Mouse (Mus musculus): ENCODE data around the gene Olfr697. TPM values are rescaled to one million over a fixed set of nuclear protein-coding genes. Genes with fewer than 3 reads are reported as not detected.
"Not testable (repeated sequence)": the region's sequence is repeated elsewhere in the genome, so short reads cannot be mapped to it uniquely, and the experiment has no call there.

The Olfr697 gene
- total RNA-seq (2017), result not detected in 2 replicates

DNA sequence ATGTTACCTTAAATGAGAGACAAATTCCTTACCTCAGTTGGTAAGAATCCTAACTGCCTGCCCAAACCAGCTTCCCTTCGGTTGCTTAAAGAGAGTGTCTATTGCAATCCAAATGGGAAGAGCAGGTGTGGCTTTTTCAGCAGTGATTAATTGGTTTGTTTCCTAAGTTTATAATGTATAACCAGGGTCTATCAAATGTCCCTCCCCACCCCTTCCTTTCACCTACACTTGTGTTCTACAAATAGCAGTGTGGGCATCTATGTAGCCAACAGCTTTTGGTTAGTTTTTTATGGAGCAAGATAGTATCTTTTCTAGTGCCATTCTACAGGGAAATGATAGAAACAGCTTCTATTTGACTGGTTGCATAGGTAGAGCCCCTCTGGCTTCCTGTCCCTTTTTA, at the start of gene Olfr697:
Gene Olfr697 (minus strand): TSS at position 101 of the 400 bp plus-strand sequence.
- ATAC-seq (replicated peaks; ENCODE audit: low read depth, poor library complexity, severe bottlenecking), result no peak

GRCm38 (mm10) chr7:106788330-106788729, 46.1 kb upstream of the Olfr697 start:
- 0 out of 2 replicates have a peak, but pooled peaks have one; percentile 52 for ATAC-seq (replicated peaks; ENCODE audit: low read depth, poor library complexity, severe bottlenecking)

DNA sequence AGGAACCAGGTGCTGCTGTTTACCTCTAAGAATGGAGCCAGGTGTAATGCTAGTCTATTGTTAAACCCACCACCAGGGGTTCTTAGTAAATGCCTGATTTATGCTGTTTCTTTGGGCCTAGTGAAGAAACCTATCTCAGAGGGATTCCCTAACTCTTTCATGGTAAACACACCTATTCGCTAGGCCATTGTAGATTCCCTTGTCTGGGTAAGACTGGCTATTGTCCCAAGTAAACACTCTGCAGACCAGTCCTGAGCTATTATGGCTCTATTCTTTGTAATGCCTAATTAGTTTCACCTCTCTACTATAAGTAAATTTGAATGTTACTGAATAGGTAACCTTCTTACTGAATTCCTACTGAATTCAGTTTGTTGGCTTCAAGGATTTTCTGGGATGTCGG, 18.8 kb upstream of the Olfr697 start:
- not testable (repeated sequence) for ATAC-seq (replicated peaks; ENCODE audit: low read depth, poor library complexity, severe bottlenecking)

- peak; percentile 87 for ATAC-seq (replicated peaks; ENCODE audit: low read depth, poor library complexity, severe bottlenecking)
Observed at GRCm38 (mm10) chr7:106758800-106759199, 16.6 kb upstream of the Olfr697 start.

DNA sequence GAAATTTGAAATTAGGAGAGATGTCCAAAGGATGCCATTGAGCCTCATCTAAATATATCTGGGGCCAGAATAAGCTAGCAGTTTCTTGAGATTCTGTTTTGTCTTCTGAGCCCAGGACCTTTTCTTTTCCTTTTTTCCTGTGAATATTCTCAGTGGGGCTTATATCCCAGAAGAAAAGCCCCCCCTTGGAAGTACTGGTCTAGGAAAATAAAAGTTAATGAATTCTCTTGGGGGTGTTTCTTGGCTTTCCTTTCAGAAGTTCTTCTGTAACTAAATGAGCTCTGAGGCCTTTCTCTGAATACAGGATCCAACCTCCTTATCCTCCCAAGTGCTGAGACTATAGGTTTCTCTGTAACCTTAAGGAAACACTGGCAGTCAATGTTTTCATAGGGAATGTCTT, 13.1 kb upstream of the Olfr697 start, which contains the start of gene Olfr698:
Gene Olfr698 (minus strand): TSS at position 101 of the 400 bp plus-strand sequence.
- ATAC-seq (replicated peaks; ENCODE audit: low read depth, poor library complexity, severe bottlenecking), result no peak

- no peak for ATAC-seq (replicated peaks; ENCODE audit: low read depth, poor library complexity, severe bottlenecking)
Observed at GRCm38 (mm10) chr7:106745811-106746210, 3.6 kb upstream of the Olfr697 start.

DNA sequence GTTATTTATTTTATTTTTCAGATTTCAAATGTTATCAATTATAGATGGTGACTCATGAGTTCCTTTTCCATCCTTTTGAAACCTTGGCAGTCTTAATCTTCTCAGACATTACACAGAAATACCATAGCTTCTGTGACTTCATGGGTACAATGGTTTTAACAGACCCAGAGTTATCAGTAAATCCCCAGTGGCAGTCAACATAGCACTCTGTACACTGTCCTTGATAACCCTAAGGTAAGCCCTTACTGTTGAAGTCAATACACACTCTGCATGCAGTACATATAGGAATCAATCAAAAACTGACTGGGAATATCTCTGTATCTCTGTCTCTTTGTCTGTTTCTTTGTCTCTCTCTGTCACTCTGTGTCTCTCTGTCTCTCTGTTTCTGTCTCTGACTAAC, 5.2 kb downstream of the Olfr697 start:
- no peak for ATAC-seq (replicated peaks; ENCODE audit: low read depth, poor library complexity, severe bottlenecking)

- no peak for ATAC-seq (replicated peaks; ENCODE audit: low read depth, poor library complexity, severe bottlenecking)
Observed at GRCm38 (mm10) chr7:106733717-106734116, 8.5 kb downstream of the Olfr697 start.

DNA sequence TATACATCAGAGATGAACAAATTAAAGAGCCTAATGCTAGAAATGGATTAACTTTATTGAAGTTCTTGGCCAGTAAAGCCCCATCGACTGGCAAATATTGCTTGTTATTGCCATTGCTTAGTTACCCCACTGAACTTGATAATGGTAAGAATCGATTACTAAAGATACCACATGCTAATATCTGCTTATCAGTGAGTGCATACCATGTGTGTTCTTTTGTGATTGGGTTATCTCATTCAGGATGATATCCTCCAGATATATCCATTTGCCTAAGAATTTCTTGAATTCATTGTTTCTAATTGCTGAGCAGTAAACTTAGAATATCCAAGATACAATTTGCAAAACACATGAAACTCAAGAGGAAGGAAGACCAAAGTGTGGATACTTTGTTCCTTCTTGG, 16.6 kb downstream of the Olfr697 start:
- ATAC-seq (replicated peaks; ENCODE audit: low read depth, poor library complexity, severe bottlenecking), result not testable (repeated sequence)

GRCm38 (mm10) chr7:106716296-106716695, 25.9 kb downstream of the Olfr697 start, which contains the start of gene Olfr695:
Gene Olfr695 (minus strand): TSS chr7:106716396.
- ATAC-seq (replicated peaks; ENCODE audit: low read depth, poor library complexity, severe bottlenecking), result no peak

- ATAC-seq (replicated peaks; ENCODE audit: low read depth, poor library complexity, severe bottlenecking), result peak; percentile 92
Observed at GRCm38 (mm10) chr7:106711463-106711862, 30.8 kb downstream of the Olfr697 start.

GRCm38 (mm10) chr7:106707705-106708104, 34.5 kb downstream of the Olfr697 start:
- ATAC-seq (replicated peaks; ENCODE audit: low read depth, poor library complexity, severe bottlenecking), result not testable (repeated sequence)

DNA sequence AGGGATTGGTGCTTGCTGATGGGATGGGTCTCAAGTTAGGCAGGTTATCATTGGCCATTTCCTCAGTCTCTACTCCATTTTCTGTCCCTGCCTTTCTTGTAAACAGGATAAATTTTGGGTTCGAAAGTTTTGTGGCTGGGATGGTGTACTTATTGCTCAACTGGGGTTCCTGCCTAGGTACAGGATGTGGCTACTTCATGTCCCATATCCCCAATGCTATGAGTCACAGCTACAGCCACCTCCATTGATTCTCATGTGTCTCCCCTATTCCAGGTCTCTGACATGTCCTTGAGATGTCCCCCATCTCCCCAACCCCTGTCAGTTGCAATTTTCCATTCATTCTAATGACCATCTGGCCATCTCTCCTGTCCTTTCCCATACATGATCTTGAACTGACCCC, 45.4 kb downstream of the Olfr697 start:
- 0 out of 2 replicates have a peak, but pooled peaks have one; percentile 50 for ATAC-seq (replicated peaks; ENCODE audit: low read depth, poor library complexity, severe bottlenecking)

DNA sequence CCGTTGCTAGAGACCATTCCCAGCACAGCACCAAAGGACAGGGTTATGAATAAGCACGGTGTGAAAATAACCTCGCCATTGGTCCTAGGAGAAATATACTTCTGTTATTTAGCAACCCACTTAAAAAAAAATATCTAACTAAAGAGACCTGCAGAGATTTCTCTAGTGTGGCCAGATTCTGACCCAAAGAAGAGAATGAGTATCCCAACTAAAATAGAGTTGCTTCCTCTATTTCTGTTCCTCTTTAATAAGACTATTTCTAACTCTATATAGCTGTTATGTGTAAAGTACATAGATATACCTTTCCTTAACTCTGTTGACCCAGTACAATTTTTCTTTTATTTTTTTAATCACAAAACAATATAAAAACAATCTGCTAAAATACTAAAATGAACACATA, 49.3 kb downstream of the Olfr697 start:
- peak; percentile 58; the same call in 1 of the 2 replicates for ATAC-seq (replicated peaks; ENCODE audit: low read depth, poor library complexity, severe bottlenecking)

DNA sequence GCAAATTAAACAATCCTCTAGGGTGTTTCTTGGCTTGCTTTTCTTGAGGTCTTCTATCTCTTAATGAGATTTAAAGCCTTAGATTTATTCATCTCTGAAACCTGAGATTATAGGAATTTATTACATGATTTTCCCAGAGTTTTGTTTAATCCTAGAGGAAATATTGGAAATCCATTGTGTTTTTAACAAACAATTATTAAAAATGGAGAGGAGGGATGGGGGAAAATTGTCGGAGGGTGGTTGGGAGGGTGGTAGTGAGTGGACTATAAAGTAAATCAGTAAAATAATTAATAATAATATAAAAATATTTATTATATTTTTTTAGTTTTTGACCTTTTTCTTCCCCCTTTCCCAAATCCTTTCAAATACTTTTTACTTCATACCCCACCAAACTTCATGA, 50.5 kb downstream of the Olfr697 start, which contains the start of gene Olfr694:
Gene Olfr694 (minus strand): TSS at position 101 of the 400 bp plus-strand sequence.
- ATAC-seq (replicated peaks; ENCODE audit: low read depth, poor library complexity, severe bottlenecking), result no peak

Other genes starting within 250 kb of the Olfr697 start
- not detected in 2 replicates for gene Olfr693, start 61.9 kb downstream of the Olfr697 start, total RNA-seq (2017)
- gene Olfr694, start 50.6 kb downstream of the Olfr697 start, total RNA-seq (2017), result not detected in 2 replicates
- not detected in 2 replicates for gene Olfr695, start 26.0 kb downstream of the Olfr697 start, total RNA-seq (2017)
- gene Olfr698, start 13.0 kb upstream of the Olfr697 start, total RNA-seq (2017), result not detected in 2 replicates
- not detected in 2 replicates for gene Olfr699, start 50.8 kb upstream of the Olfr697 start, total RNA-seq (2017)
- gene Olfr700, start 66.4 kb upstream of the Olfr697 start, total RNA-seq (2017), result not detected in 2 replicates
- gene Olfr701, start 71.7 kb upstream of the Olfr697 start, total RNA-seq (2017), result not detected in 2 replicates
- gene Olfr702, start 91.5 kb upstream of the Olfr697 start, total RNA-seq (2017), result not detected in 2 replicates
- not detected in 2 replicates for gene Olfr703, start 100.9 kb upstream of the Olfr697 start, total RNA-seq (2017)
- gene Olfr704, start 120.7 kb upstream of the Olfr697 start, total RNA-seq (2017), result not detected in 2 replicates
- not detected in 2 replicates for gene Olfr705, start 134.4 kb upstream of the Olfr697 start, total RNA-seq (2017)
- not detected in 2 replicates for gene Olfr706, start 145.7 kb upstream of the Olfr697 start, total RNA-seq (2017)
- not detected in 2 replicates for gene Olfr707, start 158.8 kb upstream of the Olfr697 start, total RNA-seq (2017)
- not detected in 2 replicates for gene Olfr1532-ps1, start 165.6 kb upstream of the Olfr697 start, total RNA-seq (2017)
- gene Olfr709-ps1, start 189.8 kb upstream of the Olfr697 start, total RNA-seq (2017), result not detected in 2 replicates
- not detected in 2 replicates for gene Olfr710, start 205.9 kb upstream of the Olfr697 start, total RNA-seq (2017)
- not detected in 2 replicates for gene Olfr6, start 221.5 kb upstream of the Olfr697 start, total RNA-seq (2017)
- not detected in 2 replicates for gene Olfr711, start 233.0 kb upstream of the Olfr697 start, total RNA-seq (2017)